Mouse (Mus musculus) frontal cortex, postnatal 36 days (tissue): ENCODE results near the gene Ywhag.

Experiments used
- DNase-seq, 2 experiments: peaks; one replicate each; pipeline ENCODE4 v3.0.0; 2022; ENCODE audit warnings: low spot score in 2 of 2

The Ywhag gene

DNA sequence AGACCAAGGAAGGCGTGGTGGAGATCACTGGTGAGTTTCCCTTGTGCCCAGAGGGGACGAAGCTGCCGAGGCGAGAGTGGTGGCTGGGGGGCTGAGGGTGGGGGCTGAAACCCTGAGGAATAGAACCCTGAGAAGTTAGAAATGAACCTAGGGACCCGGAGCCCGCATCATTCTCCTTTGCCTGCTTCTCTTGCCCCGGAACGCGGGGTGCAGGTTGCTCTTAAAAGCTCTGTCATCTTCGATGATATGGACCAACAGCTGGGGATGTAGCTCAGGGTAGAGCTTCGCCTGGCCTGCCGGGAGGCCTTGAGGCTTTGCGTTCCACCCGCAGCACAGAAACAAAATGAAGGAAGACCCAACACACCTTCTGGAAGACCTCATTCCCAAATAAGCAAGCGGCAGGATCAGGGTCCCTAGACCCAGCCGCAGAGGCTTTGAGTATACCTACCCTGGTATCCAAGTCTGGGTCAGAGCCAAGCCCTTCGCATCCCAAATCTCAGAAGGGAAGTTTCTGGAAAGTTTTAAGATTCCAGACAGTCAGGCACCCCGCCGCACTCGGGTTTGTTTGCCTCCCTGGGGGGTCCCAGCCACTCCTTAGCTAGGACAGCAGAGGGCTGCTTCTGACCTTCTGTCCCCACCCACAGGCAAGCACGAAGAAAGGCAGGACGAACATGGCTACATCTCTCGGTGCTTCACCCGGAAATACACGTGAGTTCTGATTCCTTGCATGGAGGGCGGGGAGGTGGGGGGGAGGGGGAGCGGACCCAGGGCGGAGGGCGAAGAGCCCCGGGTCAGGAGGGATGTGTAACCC, 45.8 kb downstream of the Ywhag start:
- DNase-seq: no peak

DNA sequence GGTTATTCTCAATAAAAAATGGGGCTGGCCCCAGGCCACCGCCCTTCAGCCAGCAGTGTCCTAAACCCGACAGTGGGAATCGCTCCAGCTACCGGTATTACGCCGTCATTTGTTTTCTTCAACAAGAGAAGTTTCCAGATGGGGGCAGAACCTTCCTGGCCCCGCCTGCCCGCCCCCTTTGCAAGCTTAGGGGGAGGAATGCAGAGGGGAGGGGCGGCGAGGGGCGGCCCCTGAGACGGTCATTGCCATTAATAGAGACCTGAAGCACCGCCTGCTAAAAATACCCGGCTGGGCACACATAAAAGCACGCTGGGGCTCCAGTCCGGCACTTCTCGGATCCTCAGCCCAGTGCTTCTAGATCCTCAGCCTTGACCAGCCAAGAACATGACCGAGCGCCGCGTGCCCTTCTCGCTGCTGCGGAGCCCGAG, 46.7 kb downstream of the Ywhag start, which contains the start of gene Hspb1:
Gene Hspb1 (plus strand): TSS at position 245 of the 428 bp plus-strand sequence.
- no peak for DNase-seq

DNA sequence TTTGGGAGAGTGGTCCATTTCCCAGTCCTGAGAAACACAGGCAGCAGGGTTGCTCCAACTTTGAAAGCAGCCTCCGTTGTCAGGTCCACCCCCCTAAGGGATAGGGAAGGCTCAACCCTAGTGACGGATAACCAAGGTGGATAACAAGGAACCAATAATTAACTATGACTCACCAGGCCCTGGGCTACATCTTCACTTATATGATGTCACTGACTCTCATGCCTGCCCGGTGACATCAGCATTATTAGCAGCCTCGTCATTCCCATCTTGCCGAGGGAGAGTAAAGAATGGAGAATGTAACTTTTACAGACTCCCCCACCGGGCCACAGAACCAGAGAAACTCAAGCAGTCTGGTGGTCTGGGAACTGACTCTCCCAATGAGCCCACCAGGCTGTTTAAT, 49.8 kb downstream of the Ywhag start:
- no peak for DNase-seq

DNA sequence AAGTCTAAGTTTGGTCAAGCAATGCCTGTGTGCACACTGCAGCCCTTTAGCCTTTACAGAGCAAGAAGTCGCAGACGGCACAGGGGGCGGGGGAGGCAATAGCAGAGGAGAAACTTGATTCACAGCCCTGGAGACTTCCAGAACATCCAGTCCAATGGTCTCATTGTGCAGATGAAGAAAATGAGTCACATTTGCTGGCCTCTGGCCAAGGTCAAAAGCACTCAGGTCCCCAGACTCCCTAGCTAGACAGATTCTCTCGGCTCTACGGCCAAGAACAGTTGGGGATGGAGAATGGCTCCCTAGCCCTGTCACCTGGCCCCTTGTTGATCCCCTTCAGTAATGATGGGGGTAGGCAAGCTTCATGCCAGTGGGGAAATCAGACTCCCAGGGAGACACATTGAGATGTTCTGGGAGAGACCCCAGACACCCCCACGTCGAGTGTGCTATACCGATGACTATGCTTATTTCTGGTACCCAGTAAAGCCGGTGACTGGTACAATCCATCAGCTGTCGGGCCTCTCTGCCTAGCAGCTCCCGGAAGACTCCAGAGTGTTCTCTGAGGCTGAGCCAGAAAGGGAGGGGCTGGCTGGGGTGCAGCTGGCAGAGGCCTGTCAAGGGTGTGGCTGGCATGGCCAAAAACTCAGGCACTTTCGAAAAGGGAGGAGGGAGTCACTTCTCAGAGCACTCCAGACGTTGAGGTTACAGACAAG, 54.8 kb downstream of the Ywhag start:
- DNase-seq: no peak

DNA sequence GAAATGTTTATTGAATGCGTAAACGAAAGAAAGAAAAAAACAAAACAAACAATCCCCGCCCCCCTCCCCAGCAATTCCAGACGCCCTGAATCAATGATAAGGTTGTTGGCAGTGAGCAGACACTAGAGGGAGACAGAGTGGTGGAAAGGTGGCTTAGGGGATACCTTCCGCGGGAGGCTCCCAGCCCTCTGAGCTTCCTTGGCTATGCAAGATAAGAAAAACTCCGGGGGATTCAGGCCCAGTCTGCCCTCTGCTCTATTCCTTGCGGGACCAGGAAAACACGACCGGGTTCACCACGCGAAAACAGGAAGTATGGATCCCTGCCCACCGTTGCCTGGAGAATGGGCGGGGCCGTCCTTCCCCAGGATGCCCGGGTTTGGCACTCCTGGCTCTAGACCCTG, 56.6 kb downstream of the Ywhag start:
- DNase-seq: no peak

DNA sequence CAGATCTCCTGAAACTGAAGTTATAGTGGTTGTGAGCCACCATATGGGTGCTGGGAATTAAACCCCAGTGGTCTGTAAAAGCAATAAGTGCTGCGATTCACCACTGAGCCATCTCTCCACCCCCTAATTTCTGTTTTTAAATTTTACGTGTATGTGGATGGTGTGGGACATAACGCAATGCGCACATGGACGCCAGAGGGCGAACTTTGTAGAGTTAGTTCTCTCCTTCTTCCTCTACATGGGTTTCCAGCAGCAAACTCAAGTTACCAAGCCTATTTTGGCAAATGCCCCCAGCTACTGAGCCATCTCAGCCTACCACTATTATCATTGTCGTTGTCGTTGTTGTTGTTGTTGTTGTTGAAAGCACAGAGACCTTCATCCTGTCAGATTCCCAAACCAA, 57.2 kb downstream of the Ywhag start:
- DNase-seq: peak in 1 of 2 experiments; percentile 60

DNA sequence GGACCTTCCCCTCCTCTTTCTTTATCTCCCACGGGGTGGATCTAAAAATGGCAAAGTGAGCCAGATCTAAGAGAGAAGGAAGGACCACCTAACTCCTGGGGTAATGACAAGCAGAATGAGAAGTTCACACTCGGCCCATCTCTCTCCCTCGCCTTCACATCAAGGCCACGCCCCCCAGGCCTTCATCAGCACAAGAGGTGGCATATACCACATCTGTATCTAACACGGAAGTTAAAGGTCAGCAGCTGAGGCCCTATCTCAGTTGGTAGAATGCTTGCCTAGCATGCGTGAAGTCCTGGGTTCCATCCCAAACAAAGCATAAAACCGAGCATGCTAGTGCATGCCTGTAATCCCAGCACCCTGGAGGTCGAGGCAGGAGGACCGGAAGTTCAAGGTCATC, 60.7 kb downstream of the Ywhag start:
- DNase-seq: no peak

DNA sequence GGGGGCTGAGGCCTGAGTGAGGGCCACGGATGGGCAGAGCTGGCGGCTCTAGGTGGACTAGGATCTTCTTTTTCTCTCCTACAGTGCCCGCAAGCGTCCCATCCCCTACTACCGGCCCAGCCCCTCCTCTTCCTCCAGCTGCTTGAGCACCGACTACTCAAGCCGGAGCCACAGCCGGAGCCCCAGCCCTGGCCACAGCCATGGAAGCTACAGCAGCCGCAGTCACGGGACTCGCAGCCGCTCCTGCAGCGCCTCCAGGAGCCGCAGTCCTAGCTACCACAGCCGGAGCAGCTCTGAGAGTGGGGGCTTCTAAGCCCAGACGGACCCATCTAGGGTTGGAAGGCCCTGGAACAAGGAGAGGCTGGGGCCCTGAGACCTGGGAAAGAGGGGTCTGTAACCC, 61.4 kb downstream of the Ywhag start:
- DNase-seq: no peak

DNA sequence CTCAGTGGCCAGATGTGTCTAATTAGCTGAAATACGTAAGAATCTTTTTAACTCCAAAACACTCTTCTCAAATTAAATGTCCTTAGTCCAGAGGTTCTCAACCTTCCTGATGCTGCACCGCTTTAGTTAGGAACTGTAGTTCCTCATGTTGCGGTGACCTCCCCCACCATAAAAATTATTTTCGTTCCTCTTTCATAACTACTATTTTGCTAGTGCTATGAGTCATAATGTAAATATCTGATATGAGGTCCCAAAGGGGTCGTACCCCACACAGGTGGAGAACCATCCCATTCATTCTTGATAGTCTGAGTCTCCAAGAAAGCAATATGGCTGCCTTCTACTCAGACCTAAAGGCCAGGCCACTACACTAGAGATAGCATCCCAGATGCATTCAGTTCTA, 63.9 kb downstream of the Ywhag start:
- DNase-seq: no peak

DNA sequence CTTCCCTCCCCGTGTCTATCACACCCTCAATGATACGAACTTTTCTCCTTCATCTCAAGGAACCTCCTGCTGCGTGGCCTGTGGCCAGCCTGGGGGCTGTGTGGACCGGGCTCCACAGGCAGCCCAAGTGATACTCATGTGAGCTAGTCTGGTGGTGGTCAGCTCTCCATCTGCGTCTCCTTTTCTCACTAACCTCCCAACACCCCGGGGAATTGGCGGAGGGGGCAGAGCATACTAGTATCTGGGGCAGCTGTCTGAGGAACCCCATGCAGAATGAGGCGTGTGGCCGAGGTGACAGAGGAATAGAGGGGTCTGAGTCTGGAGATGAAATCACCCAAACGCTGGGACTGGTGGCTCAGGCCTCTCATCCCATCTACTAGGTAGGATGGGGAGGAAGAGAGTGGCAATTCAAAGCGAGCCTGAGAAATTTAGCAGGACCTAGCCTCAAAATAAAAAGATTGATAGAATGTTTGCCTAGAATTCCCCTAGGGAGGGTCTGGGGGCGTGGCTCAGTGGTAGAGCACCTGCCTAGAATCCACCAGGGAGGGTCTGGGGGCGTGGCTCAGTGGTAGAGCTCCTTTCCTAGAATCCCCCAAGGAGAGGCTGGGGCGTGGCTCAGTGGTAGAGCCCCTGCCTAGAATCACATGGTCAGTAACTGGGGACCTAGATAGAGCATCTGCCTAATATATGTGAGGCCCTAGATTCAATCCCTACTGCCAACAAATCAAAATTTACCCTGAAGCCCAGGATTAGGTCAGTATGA, 64.6 kb downstream of the Ywhag start:
- DNase-seq: no peak

DNA sequence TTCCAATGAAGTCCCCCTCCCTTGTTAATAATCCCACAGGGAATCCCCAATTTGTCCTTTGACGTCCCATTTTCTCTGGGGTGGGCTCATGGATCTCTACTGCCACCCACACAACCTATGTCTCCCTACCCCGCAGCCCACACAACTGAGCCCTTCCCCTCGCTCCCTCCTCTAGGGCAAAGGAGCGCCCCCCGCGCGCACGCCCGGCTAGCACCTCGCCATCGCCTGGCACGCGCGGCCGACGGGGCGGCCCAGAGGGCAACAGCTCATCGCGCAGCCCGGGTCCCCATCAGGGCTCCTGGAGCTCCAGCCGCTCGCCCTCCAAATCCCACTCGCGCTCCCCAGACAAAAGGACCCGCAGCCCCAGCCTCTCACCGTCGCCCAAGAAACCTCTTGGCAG, 65.8 kb downstream of the Ywhag start:
- no peak for DNase-seq

DNA sequence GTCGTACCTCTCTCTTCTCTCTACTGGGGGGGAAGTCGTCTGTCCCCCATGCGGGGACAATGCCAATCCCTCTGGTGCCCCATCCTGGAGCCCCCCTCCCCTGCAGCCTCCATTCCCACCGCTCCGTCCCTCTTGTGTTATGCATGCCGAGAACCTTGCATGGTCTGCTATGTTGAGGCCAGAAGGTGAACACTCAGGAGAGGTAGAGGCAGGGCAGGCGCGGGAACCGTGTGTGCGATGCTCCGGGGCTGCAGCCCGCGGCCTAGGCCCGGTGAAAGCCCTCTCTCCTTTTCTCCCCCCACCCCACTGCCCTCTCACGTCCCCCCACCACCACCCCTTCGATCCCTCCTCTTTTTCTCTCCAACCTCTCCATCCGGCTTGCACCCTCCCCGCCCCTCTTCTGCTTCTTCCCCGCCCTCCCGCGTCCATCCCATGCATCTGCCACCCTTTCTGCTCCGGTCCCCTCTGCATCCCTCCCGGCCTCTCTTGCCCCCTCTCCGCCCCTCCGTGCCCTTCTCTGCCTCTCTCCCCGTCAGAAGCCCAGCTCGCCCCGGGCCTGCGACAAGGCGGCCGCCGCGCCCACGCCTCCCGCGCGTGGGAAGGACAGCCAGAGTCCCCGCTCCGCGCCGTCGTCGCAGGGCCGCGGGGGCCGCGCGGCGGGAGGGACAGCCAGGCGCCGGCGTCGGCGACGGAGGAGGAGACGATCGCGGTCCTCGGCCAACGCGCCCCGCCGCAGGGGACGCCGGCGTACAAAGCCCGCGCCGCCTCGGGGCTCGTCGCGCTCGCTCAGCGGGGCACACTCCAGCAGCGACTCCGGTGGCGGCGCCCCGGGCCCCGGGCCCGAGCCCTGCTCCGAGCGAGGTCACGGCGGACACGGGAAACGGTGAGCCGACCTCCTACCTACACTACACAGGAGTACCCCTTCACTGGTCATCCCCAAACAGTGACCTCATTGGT, 66.5 kb downstream of the Ywhag start:
- peak in 1 of 2 experiments; percentile 55 for DNase-seq

DNA sequence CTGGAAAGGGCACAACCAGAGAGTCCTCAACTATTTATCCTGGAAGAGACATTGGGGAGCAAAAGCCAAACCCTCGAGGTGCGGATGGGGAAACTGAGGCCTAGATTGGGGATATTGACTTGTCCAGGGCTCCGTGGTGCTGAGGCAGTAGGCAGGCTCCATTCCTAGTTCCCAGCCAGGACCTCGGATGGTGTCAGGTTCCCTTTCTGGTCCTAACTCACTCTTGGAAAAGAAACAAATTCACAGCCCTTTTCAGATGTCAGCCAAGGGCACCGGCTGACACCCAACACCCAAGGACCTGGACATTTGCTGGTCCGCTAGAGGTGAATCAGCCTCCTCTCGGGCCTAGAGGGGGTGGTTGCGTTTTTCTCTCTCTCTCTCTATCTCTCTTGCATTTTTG, 67.8 kb downstream of the Ywhag start:
- no peak for DNase-seq
